Mouse (Mus musculus): Measurements from ENCODE around the gene Senp1. TPM values are rescaled to one million over a fixed set of nuclear protein-coding genes. Genes with fewer than 3 reads are reported as not detected.

Gene Senp1
- polyA plus RNA-seq, 1 experiment: 13.1 TPM

GRCm38 (mm10) chr15:98092372-98093120, 998 bp downstream of the Senp1 start, which contains the start of gene Pfkm:
Gene Pfkm (plus strand): TSS chr15:98092589.
- DNase-seq: no peak
- no peak for TF ChIP-seq CTCF (IDR thresholded peaks at IDR 0.05; ENCODE audit: insufficient read depth, low read length)
- TF ChIP-seq POLR2A (IDR thresholded peaks at IDR 0.05; ENCODE audit: borderline replicate concordance, extremely low read depth, low read depth, low read length): no peak
- peak within 1 kb of the TSS; percentile 69 for H3K4me3 ChIP-seq (replicated peaks; ENCODE audit: extremely low read depth, low read depth, low read length)
- peaks cover 8% of the 10 kb centered on the region for H3K4me1 ChIP-seq (ENCODE audit: control insufficient read depth, insufficient read depth, low read length)
- WGBS: under 1% methylated on average over 30 of the region's 30 CpGs

- no peak for DNase-seq
- H3K4me3 ChIP-seq (replicated peaks; ENCODE audit: extremely low read depth, low read depth, low read length): no peak overlapping the region
- H3K4me1 ChIP-seq (ENCODE audit: control insufficient read depth, insufficient read depth, low read length): peaks cover 8% of the 10 kb centered on the region
- TF ChIP-seq POLR2A (IDR thresholded peaks at IDR 0.05; ENCODE audit: borderline replicate concordance, extremely low read depth, low read depth, low read length) (no peak), CTCF (IDR thresholded peaks at IDR 0.05; ENCODE audit: insufficient read depth, low read length) (no peak)
- WGBS: 13% methylated on average over 4 of the region's 4 CpGs
Observed at GRCm38 (mm10) chr15:98091841-98092240, 1.7 kb downstream of the Senp1 start.

DNA sequence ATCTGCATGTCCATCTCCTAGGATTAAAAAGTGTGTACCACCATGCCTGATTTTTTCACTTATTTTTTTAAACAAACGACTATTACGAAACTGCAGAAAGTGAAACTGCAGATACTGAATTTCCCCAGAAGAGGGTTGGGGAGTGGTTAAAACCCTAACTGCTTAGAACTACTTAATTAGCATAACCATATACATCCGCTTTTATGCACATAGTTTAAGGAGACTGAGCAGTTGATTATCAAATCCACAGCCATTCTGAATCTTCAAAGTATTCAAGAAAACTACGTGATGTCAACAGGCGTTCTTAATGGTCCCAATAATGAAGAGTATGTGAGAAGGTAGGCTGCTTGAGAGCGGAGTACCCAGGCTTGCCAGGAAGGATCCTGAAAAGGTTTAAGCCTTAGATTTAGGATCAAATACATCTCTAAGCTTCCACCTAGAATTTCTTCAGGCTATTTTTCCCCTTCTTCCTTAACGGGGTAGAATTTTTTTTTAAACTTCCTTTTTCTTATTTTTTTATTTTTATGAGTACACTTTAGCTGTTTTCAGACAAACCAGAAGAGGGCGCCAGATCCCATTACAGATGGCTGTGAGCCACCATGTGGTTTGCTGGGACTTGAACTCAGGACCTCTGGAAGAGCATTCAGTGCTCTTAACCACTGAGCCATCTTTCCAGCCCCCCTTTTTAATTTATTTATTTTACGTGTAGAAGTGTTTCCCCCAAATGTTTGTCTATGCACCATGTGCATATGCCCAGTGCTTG, 3.9 kb downstream of the Senp1 start:
- no peak for TF ChIP-seq POLR2A (IDR thresholded peaks at IDR 0.05; ENCODE audit: borderline replicate concordance, extremely low read depth, low read depth, low read length)
- TF ChIP-seq CTCF (IDR thresholded peaks at IDR 0.05; ENCODE audit: insufficient read depth, low read length): no peak
- DNase-seq: no peak
- peaks cover 8% of the 10 kb centered on the region for H3K4me1 ChIP-seq (ENCODE audit: control insufficient read depth, insufficient read depth, low read length)
- WGBS: 63% methylated on average over 9 of the region's 9 CpGs
- H3K4me3 ChIP-seq (replicated peaks; ENCODE audit: extremely low read depth, low read depth, low read length): peak overlapping the region; percentile 9

GRCm38 (mm10) chr15:98088889-98089288, 4.7 kb downstream of the Senp1 start:
- Histone ChIP-seq H3K4me1 (ENCODE audit: control insufficient read depth, insufficient read depth, low read length) (peaks cover 8% of the 10 kb centered on the region), H3K4me3 (replicated peaks; ENCODE audit: extremely low read depth, low read depth, low read length) (no peak overlapping the region)
- DNase-seq: no peak
- 77% methylated on average over 1 of the region's 1 CpGs for WGBS
- TF ChIP-seq CTCF (IDR thresholded peaks at IDR 0.05; ENCODE audit: insufficient read depth, low read length): no peak
- TF ChIP-seq POLR2A (IDR thresholded peaks at IDR 0.05; ENCODE audit: borderline replicate concordance, extremely low read depth, low read depth, low read length): no peak

- Histone ChIP-seq H3K4me3 (replicated peaks; ENCODE audit: extremely low read depth, low read depth, low read length) (no peak overlapping the region), H3K4me1 (ENCODE audit: control insufficient read depth, insufficient read depth, low read length) (no peaks in the 10 kb centered on the region; the same call in 1 of the 2 replicates)
- TF ChIP-seq CTCF (IDR thresholded peaks at IDR 0.05; ENCODE audit: insufficient read depth, low read length) (no peak), POLR2A (IDR thresholded peaks at IDR 0.05; ENCODE audit: borderline replicate concordance, extremely low read depth, low read depth, low read length) (no peak)
- DNase-seq: no peak
- WGBS: 93% methylated on average over 6 of the region's 6 CpGs
Observed at GRCm38 (mm10) chr15:98076901-98077300, 16.6 kb downstream of the Senp1 start.

DNA sequence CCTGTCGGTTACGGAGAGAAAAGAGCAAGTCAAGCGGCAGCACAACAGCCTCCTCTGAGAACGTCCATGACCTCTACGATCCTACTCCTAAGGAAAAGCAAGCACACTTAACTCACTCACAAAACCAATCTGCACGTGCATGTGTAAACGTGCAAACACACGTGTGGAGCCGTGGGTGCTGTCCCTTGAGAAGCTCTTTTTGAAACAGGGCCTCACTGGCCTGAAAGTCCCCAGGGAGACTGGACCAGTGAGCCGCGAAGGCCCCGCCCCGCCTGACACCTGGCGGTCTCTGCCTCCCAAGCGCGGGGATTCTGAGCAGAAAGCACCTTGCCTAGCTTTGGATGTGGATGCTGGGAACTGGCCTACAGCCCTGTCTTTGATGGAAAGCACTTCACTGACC, 18.5 kb downstream of the Senp1 start:
- TF ChIP-seq POLR2A (IDR thresholded peaks at IDR 0.05; ENCODE audit: borderline replicate concordance, extremely low read depth, low read depth, low read length) (no peak), CTCF (IDR thresholded peaks at IDR 0.05; ENCODE audit: insufficient read depth, low read length) (no peak)
- no peak for DNase-seq
- Histone ChIP-seq H3K4me1 (ENCODE audit: control insufficient read depth, insufficient read depth, low read length) (no peaks in the 10 kb centered on the region; the same call in 1 of the 2 replicates), H3K4me3 (replicated peaks; ENCODE audit: extremely low read depth, low read depth, low read length) (no peak overlapping the region)
- 81% methylated on average over 16 of the region's 16 CpGs for WGBS

DNA sequence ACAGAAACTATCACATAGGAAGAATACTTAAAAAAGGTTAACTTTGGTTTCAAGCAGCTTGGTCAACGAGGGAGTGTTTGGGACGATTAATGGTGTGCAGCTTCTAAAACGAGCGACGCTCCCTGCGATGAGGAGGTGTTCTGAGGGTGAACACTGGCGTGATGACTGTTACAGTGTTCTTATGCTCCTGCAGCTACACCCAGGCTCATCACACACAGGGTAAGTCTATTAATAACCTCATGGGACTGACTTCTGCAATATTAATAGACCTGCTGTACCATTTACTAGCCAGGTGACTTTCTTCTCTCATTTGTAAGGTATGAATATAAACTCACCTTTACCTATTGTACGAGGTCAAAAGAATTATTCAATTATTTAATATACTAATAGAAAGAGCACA, 19.0 kb downstream of the Senp1 start:
- H3K4me1 ChIP-seq (ENCODE audit: control insufficient read depth, insufficient read depth, low read length): no peaks in the 10 kb centered on the region; the same call in 1 of the 2 replicates
- 86% methylated on average over 8 of the region's 8 CpGs for WGBS
- no peak for DNase-seq

GRCm38 (mm10) chr15:98070376-98070775, 23.2 kb downstream of the Senp1 start:
- DNase-seq: no peak
- Histone ChIP-seq H3K4me3 (replicated peaks; ENCODE audit: extremely low read depth, low read depth, low read length) (no peak overlapping the region), H3K4me1 (ENCODE audit: control insufficient read depth, insufficient read depth, low read length) (no peaks in the 10 kb centered on the region)
- TF ChIP-seq CTCF (IDR thresholded peaks at IDR 0.05; ENCODE audit: insufficient read depth, low read length) (no peak), POLR2A (IDR thresholded peaks at IDR 0.05; ENCODE audit: borderline replicate concordance, extremely low read depth, low read depth, low read length) (no peak)
- WGBS: 79% methylated on average over 3 of the region's 3 CpGs

More for the DNA sequence above, 19.0 kb downstream of the Senp1 start:
- TF ChIP-seq POLR2A (IDR thresholded peaks at IDR 0.05; ENCODE audit: borderline replicate concordance, extremely low read depth, low read depth, low read length) (no peak), CTCF (IDR thresholded peaks at IDR 0.05; ENCODE audit: insufficient read depth, low read length) (no peak)
- no peak overlapping the region for H3K4me3 ChIP-seq (replicated peaks; ENCODE audit: extremely low read depth, low read depth, low read length)

DNA sequence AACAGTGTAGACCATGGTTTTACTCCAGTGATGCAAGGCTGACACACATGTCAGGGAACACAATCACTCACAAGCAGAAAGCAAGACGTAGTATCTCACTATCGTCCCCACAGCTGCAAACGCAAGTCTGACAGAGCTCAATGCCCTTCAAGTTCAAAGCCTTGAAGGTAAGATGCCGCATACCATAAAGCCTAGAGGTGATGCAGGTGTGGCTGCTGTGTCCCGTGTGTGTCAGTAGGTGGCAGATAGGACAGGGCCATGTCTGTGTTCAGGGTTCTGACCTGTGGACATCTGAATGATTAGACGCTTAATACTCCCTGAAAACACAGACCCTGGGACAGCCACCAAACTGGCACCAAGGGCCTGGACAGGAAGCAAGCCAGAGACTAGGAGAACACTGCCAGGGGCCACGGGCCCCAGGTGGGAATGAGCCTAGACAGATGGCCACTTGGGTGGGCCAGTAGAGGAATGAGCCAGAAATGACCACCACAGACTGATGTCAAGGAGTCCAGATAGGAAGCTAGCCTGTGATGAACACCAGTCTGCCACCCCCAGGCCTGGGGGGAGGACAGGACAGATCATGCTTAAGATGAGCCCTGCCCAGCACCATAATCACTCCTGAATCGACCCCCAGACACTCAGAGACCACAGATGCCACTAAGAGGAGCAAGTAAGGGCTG, 23.8 kb downstream of the Senp1 start:
- no peak overlapping the region for H3K4me3 ChIP-seq (replicated peaks; ENCODE audit: extremely low read depth, low read depth, low read length)
- no peaks in the 10 kb centered on the region for H3K4me1 ChIP-seq (ENCODE audit: control insufficient read depth, insufficient read depth, low read length)
- WGBS: 85% methylated on average over 8 of the region's 8 CpGs
- no peak for DNase-seq
- TF ChIP-seq POLR2A (IDR thresholded peaks at IDR 0.05; ENCODE audit: borderline replicate concordance, extremely low read depth, low read depth, low read length): no peak
- TF ChIP-seq CTCF (IDR thresholded peaks at IDR 0.05; ENCODE audit: insufficient read depth, low read length): no peak

All from lung, adult 2 months (tissue).